Mouse (Mus musculus): ENCODE data around the gene Stim1. TPM values are rescaled to one million over a fixed set of nuclear protein-coding genes. Genes with fewer than 3 reads are reported as not detected.

The Stim1 gene
- total RNA-seq (2021) = 100 to 1,000 TPM; 156 to 196 TPM
- long read RNA-seq, experiment 1, full-length matches to known transcripts = 109 of 162 reads
- long read RNA-seq, experiment 1, partial matches to known transcripts = 32 of 162 reads
- long read RNA-seq, experiment 1, other reads (novel, unspliced or antisense) = 21 of 162 reads
- long read RNA-seq, experiment 2, full-length matches to known transcripts = 88 of 160 reads
- long read RNA-seq, experiment 2, partial matches to known transcripts = 27 of 160 reads
- long read RNA-seq, experiment 2, other reads (novel, unspliced or antisense) = 45 of 160 reads

DNA sequence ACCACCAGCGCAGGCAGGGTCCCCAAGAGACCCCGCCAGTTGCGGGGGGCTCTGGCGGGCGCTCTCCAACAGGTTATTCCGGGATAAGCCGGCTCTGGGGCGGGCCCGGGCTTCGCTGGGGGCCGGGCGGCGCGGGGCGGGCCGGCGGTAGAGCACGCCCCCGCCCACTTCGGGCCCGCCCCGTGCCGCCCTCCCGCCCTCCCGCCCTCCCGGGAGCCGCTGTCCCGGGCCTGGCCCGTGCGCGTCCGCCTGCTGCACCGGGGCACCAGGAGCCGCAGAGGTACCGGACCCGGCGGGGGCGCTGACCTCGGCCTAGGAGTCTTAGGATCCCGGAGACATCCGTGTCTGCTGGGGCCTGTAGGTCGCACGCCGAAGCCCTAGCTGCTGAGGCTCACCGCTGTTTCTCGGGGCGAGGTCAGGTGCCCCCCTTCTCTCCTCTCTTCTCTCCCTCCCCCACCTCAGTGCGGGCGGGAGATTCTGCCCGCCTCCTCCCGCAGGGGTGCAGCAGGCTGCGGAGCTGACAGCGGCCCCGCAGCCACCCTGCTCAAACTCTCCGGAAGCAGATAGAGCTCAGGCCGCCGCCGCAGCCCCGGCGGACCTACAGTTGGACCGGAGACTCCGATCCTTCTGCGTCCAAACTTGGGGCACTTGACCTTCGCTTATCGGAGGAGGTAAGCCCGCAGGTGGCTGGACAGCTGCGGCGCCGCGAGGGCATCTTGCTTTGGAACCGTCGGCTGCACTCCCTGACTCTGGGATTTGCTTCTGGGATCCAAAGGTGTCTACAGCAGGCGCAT is at the start of gene Stim1:
Gene Stim1 (plus strand): TSS at position 206 of the 794 bp plus-strand sequence.
- intact Hi-C loops (cut with DNase I) = loop anchor here (1.0 to 5.0 kb wide), 2 partner anchors 100 to 150 kb away; no protein-coding TSS in a partner anchor
- peak; percentile 88 for DNase-seq
- peak within 1 kb of the TSS; percentile 95 for H3K4me3 ChIP-seq

DNA sequence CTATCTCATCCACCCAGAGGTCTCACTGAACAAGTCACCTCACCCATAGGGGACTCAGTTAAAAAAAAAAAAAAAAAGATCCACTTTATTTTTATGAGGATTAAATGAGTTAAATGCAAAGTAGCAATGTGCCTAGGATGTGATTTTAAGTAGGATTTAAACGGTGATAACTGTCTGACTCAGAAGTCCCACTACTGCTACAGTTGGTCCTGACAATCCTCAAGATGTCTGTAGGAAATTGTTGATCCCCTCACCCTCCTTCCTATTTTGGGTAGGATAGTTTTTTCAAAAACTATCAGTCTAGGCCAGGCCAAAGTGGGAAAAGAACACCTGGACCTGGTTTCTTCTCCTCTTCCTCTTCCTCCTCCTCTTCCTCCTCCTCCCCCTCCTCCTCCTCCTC is 45.7 kb upstream of the Stim1 start:
- no peak for TF ChIP-seq CTCF (IDR thresholded peaks at IDR 0.05)
- H3K4me3 ChIP-seq = peak overlapping the region; percentile 92
- peak overlapping the region; percentile 46 for H3K27ac ChIP-seq
- no peak for DNase-seq
- intact Hi-C loops (cut with DNase I) = loop anchor here (5.0 kb wide), 1 partner anchor 85 kb away; no protein-coding TSS in a partner anchor

More for the DNA sequence above, at the start of gene Stim1:
- H3K27ac ChIP-seq = peak within 1 kb of the TSS; percentile 99
- TF ChIP-seq CTCF (IDR thresholded peaks at IDR 0.05) = no peak

DNA sequence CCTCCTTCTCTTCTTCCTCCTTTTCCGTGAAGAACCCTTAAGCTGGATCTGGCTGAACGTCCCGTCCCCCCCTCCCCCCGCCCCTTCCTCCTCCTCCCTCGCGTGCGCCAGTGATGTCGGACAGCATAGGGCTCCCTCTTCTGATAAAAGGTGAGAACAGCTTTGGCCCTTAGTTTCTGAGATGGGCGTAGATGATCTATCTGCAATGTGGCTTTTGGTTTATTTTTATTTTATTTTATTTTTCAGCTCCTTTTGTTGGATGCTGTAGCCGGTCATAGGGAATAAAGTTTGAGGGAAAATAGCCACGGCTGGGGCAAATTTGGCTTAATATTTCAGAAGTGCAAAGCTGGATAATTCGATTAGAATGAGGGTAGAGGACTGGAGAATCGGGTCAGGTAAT is 45.3 kb upstream of the Stim1 start:
- H3K27ac ChIP-seq = peak overlapping the region; percentile 82
- peak overlapping the region; percentile 92 for H3K4me3 ChIP-seq
- peak; percentile 62 for TF ChIP-seq CTCF (IDR thresholded peaks at IDR 0.05)
- peak; percentile 56 for DNase-seq
- intact Hi-C loops (cut with DNase I) = loop anchor here (5.0 kb wide), 1 partner anchor 85 kb away; no protein-coding TSS in a partner anchor

DNA sequence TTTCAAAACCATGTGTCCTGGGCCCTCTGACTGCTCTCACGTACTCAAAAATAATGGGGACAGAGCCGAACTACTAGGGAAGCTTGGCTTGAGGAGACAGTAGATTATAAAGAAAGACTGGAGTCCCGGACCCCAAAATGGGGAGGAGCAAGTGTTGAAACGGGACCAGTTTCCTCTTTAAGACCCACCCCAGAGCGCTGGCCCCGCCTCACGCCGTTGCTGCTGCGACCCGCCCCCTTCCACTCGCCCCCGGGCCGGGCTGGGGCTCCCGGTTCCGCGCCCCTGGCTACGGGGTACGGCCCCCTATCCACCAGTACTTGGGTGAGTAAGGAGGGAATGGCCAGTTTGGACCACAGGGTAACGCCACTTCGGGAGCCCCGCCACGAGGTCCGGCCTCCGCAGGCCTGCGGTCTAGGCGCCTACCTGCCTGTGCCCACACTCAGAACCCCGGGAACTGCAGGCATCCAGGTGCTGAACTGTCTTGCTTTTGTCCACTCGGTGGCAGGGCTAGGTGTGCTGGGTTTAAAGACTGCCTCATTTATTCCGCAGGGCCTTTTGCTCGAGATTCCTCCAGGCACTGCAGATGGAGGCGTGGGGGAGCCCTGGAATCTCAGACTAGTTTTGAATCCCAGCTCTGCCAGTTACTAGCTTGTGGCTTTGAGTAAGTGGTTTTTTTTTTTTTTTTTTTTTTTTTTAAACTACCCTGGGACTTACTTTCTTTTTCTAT is 44.6 kb upstream of the Stim1 start:
- peak; percentile 74 for DNase-seq
- TF ChIP-seq CTCF (IDR thresholded peaks at IDR 0.05) = no peak
- H3K4me3 ChIP-seq = peak overlapping the region; percentile 92
- peak overlapping the region; percentile 82 for H3K27ac ChIP-seq
- intact Hi-C loops (cut with DNase I) = loop anchor here (5.0 kb wide), 1 partner anchor 86 kb away; no protein-coding TSS in a partner anchor

DNA sequence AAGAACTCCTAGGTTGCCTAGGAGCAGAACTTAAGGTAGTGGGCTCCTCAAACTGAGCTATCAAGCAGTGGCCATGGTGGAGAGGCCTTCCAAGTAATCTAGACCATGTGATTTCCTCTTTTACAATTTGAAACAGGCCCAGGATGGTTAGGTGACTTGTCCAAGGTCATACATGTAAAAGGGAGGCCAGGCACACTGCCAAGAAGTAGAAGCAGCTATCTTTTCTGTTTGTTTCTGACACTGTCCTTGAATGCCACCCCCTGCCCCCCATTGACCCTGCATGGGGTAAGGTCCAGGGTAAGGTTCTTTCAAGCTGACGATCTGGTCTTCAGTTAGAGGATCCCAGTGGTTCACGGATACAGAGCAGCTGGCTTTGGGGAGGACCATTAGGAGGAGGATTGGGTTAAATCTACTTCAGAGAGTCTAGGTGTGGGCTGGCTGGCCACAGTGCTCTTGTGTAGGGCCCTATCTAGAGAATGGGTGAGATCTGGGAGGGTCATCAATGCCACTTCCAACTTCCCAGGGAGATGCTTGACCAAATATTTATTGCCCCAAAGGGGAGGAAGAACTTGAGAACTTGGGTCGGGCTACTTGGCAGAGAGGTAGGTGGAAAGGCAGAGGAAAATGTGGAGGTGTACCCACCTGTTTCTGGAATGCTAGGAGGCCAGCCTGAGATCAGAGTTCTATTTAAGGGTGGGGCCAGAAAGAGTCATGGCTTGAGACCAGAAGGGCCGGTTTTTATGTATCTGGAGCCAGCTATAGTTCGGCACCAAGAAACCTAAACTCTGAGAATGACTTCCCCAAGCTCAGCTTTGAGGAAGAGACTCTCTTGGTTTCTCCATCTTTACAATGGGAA is 43.5 kb upstream of the Stim1 start:
- H3K27ac ChIP-seq = no peak overlapping the region
- DNase-seq = no peak
- peak overlapping the region; percentile 92 for H3K4me3 ChIP-seq
- intact Hi-C loops (cut with DNase I) = loop anchor here (5.0 kb wide), 1 partner anchor 87 kb away; no protein-coding TSS in a partner anchor
- TF ChIP-seq CTCF (IDR thresholded peaks at IDR 0.05) = no peak

DNA sequence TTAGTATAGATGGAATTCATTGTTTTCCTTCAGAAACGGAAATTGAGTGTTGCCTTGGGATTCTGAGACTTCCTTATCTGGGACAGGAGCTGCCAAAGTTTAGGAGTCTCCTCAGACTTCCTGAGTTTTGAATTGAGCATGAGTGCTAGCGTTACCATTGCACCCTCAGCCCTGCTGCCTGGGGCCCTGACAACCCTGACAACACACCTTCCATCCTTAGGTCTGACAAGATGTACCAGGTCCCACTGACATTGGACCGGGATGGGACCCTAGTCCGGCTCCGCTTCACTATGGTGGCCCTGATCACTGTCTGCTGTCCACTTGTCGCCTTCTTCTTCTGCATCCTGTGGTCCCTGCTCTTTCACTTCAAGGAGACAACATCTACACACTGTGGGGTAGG is 41.6 kb upstream of the Stim1 start:
- DNase-seq = no peak
- Histone ChIP-seq H3K4me3 (no peak overlapping the region), H3K27ac (peak overlapping the region; percentile 43; the same call in 1 of the 2 replicates)
- no peak for TF ChIP-seq CTCF (IDR thresholded peaks at IDR 0.05)
- intact Hi-C loops (cut with DNase I) = loop anchor here (2.0 kb wide), 1 partner anchor 23 kb away; no protein-coding TSS in a partner anchor

DNA sequence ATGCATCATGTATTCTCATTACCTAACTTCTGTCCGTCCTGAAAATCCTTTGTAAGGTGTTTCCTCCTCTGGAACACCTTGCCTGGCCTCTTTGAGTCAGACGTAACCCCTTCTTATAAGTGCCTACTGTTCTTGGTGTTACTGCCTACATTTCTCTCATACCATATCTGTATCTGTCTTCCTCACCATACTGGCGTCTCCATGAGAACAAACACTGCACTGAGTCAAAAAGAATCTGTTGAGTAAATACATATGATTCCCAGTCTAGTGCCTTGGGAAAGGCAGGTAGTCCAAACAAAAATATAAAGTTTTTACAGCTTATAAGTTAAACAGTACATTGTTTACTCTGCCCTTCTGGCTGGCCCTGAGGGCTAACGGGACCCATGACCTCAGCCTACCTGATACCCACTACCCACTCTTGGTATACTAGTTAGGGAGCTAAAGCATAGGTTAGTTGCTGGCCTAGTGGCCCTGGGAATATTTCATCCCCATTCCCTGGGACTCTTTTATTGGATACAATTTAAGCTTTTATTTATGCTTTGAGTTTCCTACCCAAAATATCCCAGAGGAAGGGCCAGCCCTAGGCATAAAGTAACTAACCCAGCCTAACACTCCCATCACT is 39.4 kb upstream of the Stim1 start:
- Histone ChIP-seq H3K27ac (no peak overlapping the region), H3K4me3 (no peak overlapping the region)
- DNase-seq = no peak
- intact Hi-C loops (cut with DNase I) = no loop called here
- no peak for TF ChIP-seq CTCF (IDR thresholded peaks at IDR 0.05)

DNA sequence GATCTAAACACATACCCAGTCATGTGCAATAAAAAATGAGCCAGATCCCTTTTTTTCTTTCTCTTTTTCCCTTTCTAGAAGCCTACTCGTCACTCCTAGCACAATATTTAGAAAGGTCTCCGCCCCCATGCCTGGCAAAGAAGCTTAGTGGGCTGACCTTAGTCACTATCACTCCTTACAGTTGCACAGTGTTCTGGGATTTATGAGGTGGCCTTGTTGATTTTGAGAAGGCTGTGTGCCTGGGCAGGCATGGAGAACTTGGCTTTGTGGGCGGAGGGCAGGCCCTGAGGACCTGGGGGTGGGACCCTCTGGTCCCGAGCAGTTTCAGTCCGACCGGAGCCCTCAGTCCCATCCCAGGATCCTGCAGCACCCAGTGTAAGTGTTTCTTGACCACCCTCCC is 37.8 kb upstream of the Stim1 start:
- Histone ChIP-seq H3K27ac (no peak overlapping the region), H3K4me3 (no peak overlapping the region)
- intact Hi-C loops (cut with DNase I) = no loop called here
- no peak for DNase-seq
- TF ChIP-seq CTCF (IDR thresholded peaks at IDR 0.05) = no peak

DNA sequence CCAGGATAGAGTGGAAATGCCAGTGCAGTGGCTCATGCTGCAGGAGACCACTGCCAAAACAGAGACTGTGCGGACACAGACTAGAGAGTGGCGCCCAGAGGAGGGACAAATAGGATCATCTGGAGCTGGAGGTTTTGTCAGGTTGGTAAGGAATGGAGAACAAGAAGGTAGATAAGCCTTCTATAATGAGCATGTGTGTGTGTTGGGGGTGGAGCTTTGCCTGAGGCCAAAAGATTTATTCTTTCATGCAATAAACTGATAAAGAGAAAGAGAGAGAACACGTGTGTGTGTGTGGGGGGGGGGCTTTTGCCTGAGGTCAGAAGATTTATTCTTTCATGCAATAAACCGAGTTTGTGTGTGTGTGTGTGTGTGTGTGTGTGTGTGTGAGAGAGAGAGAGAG is 34.5 kb upstream of the Stim1 start:
- no peak for DNase-seq
- intact Hi-C loops (cut with DNase I) = no loop called here
- Histone ChIP-seq H3K27ac (no peak overlapping the region), H3K4me3 (no peak overlapping the region)
- no peak for TF ChIP-seq CTCF (IDR thresholded peaks at IDR 0.05)

DNA sequence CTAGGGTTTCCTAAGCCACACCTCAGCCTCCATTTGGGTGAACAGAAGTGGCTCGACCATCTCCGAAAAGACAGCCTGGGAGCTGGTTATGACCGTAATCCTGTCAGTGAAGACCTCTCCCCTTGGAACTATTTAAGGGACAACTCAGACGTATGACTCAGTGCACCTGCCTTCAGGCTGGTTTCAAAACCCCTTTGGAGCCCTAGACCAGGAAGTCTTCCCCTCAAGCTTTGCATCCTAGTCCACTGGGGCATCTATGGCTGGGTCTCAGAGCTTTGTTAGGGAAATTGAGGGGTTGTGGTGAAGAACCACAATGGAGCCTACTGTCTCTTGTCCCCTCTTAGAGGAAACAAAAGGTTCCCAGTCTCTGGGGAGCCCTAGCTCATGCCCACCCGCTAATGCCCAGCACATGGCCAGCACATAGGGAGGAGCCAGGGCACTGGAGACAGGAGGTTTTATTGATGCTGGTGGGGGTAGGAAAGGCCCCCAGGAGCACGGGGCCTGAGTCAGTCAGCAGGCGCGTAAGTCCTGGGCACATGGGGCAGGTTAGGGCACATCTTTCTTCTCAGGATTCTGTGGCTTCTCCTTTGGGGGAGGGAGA is 28.8 kb upstream of the Stim1 start:
- Histone ChIP-seq H3K27ac (no peak overlapping the region), H3K4me3 (no peak overlapping the region)
- TF ChIP-seq CTCF (IDR thresholded peaks at IDR 0.05) = no peak
- intact Hi-C loops (cut with DNase I) = no loop called here
- DNase-seq = no peak

DNA sequence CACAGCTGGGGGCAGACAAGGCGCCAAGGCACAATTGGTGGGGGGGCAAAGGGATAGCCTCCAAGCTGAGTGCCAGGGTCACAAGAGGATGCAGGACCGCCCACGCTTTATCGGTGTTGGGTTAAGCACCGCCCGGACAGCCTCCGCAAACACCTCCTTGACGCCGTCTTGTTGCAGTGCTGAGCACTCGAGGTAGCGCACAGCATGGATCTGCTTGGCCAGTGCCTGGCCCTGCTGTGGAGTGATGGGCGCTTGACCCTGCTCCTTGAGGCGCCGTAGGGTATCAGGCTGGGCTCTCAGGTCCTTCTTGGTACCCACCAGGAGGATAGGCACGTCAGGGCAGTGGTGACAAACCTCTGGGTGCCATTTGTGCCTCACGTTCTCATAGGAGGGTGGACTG is 28.0 kb upstream of the Stim1 start:
- no peak for TF ChIP-seq CTCF (IDR thresholded peaks at IDR 0.05)
- intact Hi-C loops (cut with DNase I) = no loop called here
- DNase-seq = no peak
- no peak overlapping the region for H3K4me3 ChIP-seq
- H3K27ac ChIP-seq = no peak overlapping the region

Data from gastrocnemius, adult 2 months (tissue).